Mouse (Mus musculus) spleen, adult 2 months (tissue): Measurements from ENCODE around the gene BC024978. TPM values are rescaled to one million over a fixed set of nuclear protein-coding genes. Genes with fewer than 3 reads are reported as not detected.
A peak's percentile ranks its signal among the peaks of the same experiment; 100 is the strongest.

Experiments
- DNase-seq, 2 experiments: peaks; one replicate each; pipeline versions ENCODE4 v3.0.0 to v3.0.0-alpha.2; 2012 to 2021; ENCODE audit warnings: low spot score in 2 of 2, low read depth in 1 of 2
- H3K27ac ChIP-seq: fragments of 200-500 bp; 2 replicates; pipeline ENCODE4 v1.5.1; 2012; ENCODE audit warnings: low read length, inconsistent platforms; ENCODE audit not compliant: insufficient read depth
- H3K27me3 ChIP-seq: fragments of 200-500 bp; 2 replicates; pipeline ENCODE4 v1.6.1; 2012; ENCODE audit warnings: mild to moderate bottlenecking, moderate library complexity, low read length, inconsistent platforms; ENCODE audit not compliant: control insufficient read depth, insufficient read depth
- H3K36me3 ChIP-seq: fragments of 200-500 bp; 2 replicates; pipeline ENCODE4 v1.6.1; 2012; ENCODE audit warnings: mild to moderate bottlenecking, low read length, inconsistent platforms; ENCODE audit not compliant: control insufficient read depth, insufficient read depth
- H3K4me1 ChIP-seq: fragments of 200-500 bp; 2 replicates; pipeline ENCODE4 v1.6.1; 2011; ENCODE audit warnings: inconsistent platforms; ENCODE audit not compliant: control insufficient read depth, insufficient read depth, insufficient read length
- H3K4me3 ChIP-seq: fragments of 200-500 bp; 2 replicates; pipeline ENCODE4 v1.5.1; 2011; ENCODE audit warnings: mild to moderate bottlenecking, inconsistent platforms; ENCODE audit not compliant: insufficient read depth, insufficient read length; ENCODE audit errors: extremely low read depth
- CTCF ChIP-seq: fragments of 200-500 bp; IDR thresholded peaks from 2 replicates; pipeline ENCODE4 v1.5.1; 2011; ENCODE audit warnings: mild to moderate bottlenecking, inconsistent platforms; ENCODE audit not compliant: insufficient read depth, insufficient read length, insufficient replicate concordance; ENCODE audit errors: extremely low read depth
- POLR2A ChIP-seq: fragments of 200-500 bp; IDR thresholded peaks from 2 replicates; pipeline ENCODE4 v1.6.1; 2011; ENCODE audit warnings: low read depth, low read length, inconsistent platforms
- WGBS: fragments of 180-500 bp; shearing (Covaris S2); methylation state at CpG from one replicate; pipeline ENCODE4 v1.1.7; 2018; 5-methylcytosine and 5-hydroxymethylcytosine counted together
- polyA plus RNA-seq: library from polyadenylated mRNA; depleted of rRNA; stranded (reverse); fragments of >200 nt; gene quantifications from 2 replicates; pipeline ENCODE4 v1.2.3, GENCODE M21; 2012

The BC024978 gene
- polyA plus RNA-seq, 1 experiment: 9.5 TPM

DNA sequence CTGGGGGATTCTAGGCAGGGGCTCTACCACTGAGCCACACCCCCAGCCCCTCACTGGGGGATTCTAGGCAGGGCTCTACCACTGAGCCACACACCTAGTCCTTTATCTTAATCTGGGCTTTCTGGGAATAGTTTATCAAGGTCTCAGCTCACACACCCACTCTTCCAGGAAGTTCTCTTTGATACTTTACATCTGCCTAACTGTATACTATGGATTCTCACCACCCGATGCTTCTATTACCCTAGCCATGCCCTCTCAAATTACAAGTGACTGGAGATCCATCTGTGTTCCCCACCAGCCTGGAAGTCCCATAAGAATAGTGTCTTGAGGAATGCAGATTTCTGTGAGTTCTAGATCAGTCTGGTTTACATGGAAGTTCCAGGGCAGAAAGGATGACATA, 27.0 kb downstream of the BC024978 start:
- no peaks in the 10 kb centered on the region for H3K36me3 ChIP-seq
- DNase-seq: no peak
- no peak overlapping the region for H3K4me3 ChIP-seq
- no peaks in the 10 kb centered on the region for H3K27me3 ChIP-seq
- peaks cover 9% of the 10 kb centered on the region; the same call in 1 of the 2 replicates for H3K4me1 ChIP-seq
- H3K27ac ChIP-seq: no peak overlapping the region
- TF ChIP-seq POLR2A (no peak), CTCF (no peak)
- 89% methylated on average over 1 of the region's 1 CpGs for WGBS

DNA sequence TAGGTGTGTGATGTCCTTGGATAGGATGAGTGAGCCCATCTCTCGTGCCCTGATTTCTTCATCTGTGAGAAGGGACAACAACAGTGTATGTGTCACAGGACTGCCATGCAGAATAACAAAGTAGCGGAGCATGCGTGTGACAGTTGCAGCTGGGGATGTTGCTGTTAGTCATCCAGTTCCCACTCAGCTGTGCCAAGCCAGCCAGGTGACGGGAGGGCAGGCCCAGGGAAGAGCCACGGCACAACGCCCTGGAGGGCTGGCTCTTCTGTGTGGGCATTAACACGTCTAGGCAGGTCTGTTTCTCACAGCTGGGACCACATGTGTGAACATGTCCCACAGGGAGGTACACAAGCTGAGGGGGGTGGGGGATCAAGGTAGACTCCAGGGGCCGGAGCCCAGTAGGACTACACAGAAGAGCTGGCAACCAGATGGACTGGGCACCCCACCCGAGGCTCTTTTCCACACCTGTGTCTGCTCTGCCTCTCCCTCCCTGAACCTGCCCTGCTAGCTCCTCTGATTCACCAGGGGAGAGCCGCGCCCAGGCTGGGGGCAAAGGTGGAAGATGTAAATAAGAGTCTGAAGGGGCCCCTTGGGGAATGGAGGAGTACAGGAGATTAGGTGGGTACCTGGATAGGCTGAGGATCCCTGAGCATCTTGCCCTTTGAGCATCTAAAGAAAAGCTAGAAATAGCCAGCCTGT, 29.4 kb downstream of the BC024978 start:
- WGBS: 78% methylated on average over 11 of the region's 11 CpGs
- Histone ChIP-seq H3K27me3 (no peaks in the 10 kb centered on the region), H3K27ac (no peak overlapping the region), H3K36me3 (no peaks in the 10 kb centered on the region), H3K4me1 (peaks cover 12% of the 10 kb centered on the region; the same call in 1 of the 2 replicates), H3K4me3 (no peak overlapping the region)
- TF ChIP-seq CTCF (no peak), POLR2A (no peak)
- DNase-seq: no peak

DNA sequence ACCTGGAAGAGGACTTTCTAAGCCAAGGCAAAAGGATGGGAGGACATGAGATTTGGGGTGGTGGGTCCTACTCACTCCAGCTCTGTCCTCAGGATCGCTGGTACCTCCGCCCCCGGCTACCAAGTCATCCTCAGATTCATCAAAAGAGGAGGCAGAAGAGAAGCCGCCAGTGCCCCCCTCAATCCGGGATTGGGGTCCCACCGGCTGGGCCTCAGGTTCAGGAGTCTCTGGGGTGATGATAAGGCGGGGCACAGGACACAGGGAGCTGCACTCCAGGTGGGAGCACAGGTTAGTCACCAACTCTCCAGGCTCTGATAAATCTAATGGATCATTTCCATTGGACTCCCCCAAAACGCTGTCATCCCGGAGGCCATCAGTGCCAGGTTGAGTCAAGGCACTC, 31.7 kb downstream of the BC024978 start:
- Histone ChIP-seq H3K4me1 (peaks cover 12% of the 10 kb centered on the region; the same call in 1 of the 2 replicates), H3K36me3 (no peaks in the 10 kb centered on the region), H3K4me3 (peak overlapping the region; percentile 76), H3K27ac (no peak overlapping the region), H3K27me3 (no peaks in the 10 kb centered on the region)
- 66% methylated on average over 9 of the region's 9 CpGs for WGBS
- no peak for DNase-seq
- no peak for TF ChIP-seq POLR2A
- no peak for TF ChIP-seq CTCF

DNA sequence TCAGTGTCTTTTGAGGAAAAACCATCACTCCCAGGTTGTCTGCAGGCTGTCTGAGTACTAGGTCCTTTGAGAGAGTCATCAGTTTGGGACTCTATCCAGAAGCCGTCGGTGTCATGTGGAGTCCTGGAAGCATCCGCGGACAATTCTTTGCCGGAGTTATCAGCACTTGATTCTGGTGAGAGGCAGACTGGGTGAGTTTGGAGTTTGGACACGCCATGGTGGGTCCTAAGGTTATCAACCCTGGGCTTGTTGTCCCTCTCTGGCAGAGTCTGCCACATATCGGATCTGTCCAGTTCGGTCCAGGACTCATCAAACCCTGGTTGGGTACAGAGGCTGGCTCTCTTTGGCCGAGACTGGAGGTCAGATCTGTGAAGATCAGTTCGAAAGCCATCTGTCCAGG, 32.1 kb downstream of the BC024978 start:
- TF ChIP-seq CTCF (no peak), POLR2A (no peak)
- no peaks in the 10 kb centered on the region for H3K27me3 ChIP-seq
- H3K4me1 ChIP-seq: peaks cover 12% of the 10 kb centered on the region; the same call in 1 of the 2 replicates
- DNase-seq: no peak
- WGBS: 16% methylated on average over 10 of the region's 10 CpGs
- no peaks in the 10 kb centered on the region for H3K36me3 ChIP-seq
- peak overlapping the region; percentile 76 for H3K4me3 ChIP-seq
- H3K27ac ChIP-seq: peak overlapping the region; percentile 70

DNA sequence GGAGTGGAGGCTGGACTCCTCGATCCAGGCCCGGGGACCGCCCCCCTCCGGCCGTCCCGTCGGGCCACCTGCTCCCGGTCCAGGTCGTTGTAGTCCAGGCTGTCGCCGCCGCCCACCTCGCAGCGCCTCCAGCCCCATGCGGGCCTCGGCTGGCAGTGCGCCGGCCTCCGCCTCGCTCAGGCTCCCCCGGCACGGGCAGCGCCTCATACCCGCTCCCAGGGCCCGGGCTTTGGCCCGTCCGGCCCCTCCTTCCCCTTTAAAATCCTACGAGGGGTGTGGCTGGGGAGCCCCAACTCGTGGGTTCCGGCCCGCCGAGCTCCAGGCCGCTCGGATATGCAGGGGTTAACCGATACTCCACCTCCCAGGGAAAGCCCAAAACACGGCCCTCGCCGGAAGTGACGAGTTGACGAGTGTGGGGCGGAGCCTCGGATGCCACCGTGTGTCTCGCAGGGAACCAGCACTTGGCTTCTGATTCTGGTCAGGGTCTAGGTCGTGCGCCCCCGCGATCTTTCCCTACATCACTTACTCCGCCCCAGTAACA, 32.8 kb downstream of the BC024978 start, which contains the start of gene Itpkc:
Gene Itpkc, minus strand, starts transcription at position 381 of the 541 bp plus-strand sequence.
- whole genome bisulfite sequencing: under 1% methylated on average over 47 of the region's 49 CpGs
- H3K27ac ChIP-seq: peak within 1 kb of the TSS; percentile 84
- H3K4me1 ChIP-seq: peaks cover 13% of the 10 kb centered on the region; the same call in 1 of the 2 replicates

DNA sequence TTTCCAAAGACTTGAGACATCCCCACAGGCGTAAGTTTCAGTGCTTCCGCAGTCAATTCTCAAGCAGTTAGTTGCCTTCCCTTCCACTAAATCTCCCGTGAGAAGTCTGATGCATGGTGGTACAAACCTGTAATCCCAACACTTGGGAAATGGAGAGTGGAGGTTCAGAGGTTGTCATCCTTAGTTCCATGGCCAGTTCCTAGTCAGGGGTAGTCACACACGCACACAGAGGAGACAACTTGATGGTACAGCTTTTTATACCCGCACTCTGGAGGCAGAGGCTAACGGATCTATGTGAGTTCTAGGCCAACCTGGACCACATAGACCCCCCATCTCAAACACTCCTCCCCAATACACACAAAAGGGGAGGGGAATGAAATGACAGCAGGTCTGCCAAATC, 33.3 kb downstream of the BC024978 start:
- H3K4me1 ChIP-seq: peaks cover 18% of the 10 kb centered on the region; the same call in 1 of the 2 replicates
- H3K27ac ChIP-seq: peak overlapping the region; percentile 84
- WGBS: 15% methylated on average over 6 of the region's 6 CpGs
- H3K27me3 ChIP-seq: no peaks in the 10 kb centered on the region
- no peaks in the 10 kb centered on the region for H3K36me3 ChIP-seq
- TF ChIP-seq CTCF (no peak), POLR2A (no peak)
- no peak for DNase-seq
- H3K4me3 ChIP-seq: peak overlapping the region; percentile 76

More for the DNA sequence above, 32.8 kb downstream of the BC024978 start, which contains the start of gene Itpkc:
- no peaks in the 10 kb centered on the region for H3K27me3 ChIP-seq
- peak; percentile 84 to 88 for DNase-seq
- TF ChIP-seq POLR2A (peak; percentile 92), CTCF (no peak)
- peak within 1 kb of the TSS; percentile 76 for H3K4me3 ChIP-seq
- H3K36me3 ChIP-seq: no peaks in the 10 kb centered on the region

DNA sequence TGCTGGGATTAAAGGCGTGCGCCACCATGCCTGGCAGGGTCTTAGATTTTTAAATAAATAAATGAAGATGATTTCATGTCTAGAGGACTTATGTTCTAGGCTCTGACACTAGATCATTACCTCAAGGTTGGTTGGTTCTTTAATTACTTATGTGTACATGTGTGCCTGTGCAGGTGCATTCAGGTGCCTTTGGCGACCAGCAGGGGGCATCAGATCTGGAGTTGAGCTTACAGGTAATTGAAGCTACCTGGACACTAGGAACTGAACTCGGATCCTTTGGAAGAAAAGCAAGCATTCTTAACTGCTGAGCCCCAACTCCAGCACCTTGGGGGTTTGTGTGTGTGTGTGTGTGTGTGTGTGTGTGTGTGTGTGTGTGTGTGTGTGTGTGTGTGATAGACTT, 35.2 kb downstream of the BC024978 start:
- DNase-seq: no peak
- 79% methylated on average over 4 of the region's 4 CpGs for WGBS
- Histone ChIP-seq H3K4me3 (no peak overlapping the region), H3K36me3 (no peaks in the 10 kb centered on the region), H3K27ac (no peak overlapping the region), H3K4me1 (peaks cover 18% of the 10 kb centered on the region; the same call in 1 of the 2 replicates), H3K27me3 (no peaks in the 10 kb centered on the region)
- no peak for TF ChIP-seq POLR2A
- no peak for TF ChIP-seq CTCF
